In genomic region chr2:174119259-174119658, GRCm38 (mm10) we compare ENCODE assay signal across 17 mouse cellular contexts.
"Had no signal": no experiment of that assay in that cellular context is flagged by ENCODE, and none has a peak within 500 bp of the region (broad histone marks: within the 10 kb centered on the region; RNA-seq: fewer than 3 reads in every experiment).

No protein-coding gene starts in this region.

- H3K4me1 ChIP-seq: liver, embryonic 12.5 days; midbrain, embryonic 13.5 days; midbrain, embryonic 15.5 days; neural tube, embryonic 12.5 days had no signal

- H3K4me3 ChIP-seq: liver, embryonic 12.5 days; midbrain, embryonic 13.5 days; midbrain, embryonic 15.5 days; neural tube, embryonic 12.5 days had no signal

- H3K36me3 ChIP-seq: midbrain, embryonic 15.5 days had no signal

- H3K9ac ChIP-seq: liver, embryonic 12.5 days; liver, embryonic 14.5 days; lung, embryonic 14.5 days; midbrain, embryonic 13.5 days; midbrain, embryonic 15.5 days; neural tube, embryonic 12.5 days had no signal

- H3K27me3 ChIP-seq: liver, embryonic 12.5 days; midbrain, embryonic 13.5 days; midbrain, embryonic 15.5 days; neural tube, embryonic 12.5 days had no signal

- ATAC-seq: liver, embryonic 12.5 days had no signal

- H3K9me3 ChIP-seq: midbrain, embryonic 15.5 days had no signal

- H3K27ac ChIP-seq: liver, embryonic 12.5 days; liver, embryonic 14.5 days; midbrain, embryonic 13.5 days; midbrain, embryonic 15.5 days; neural tube, embryonic 12.5 days had no signal

- DNase-seq: lung, adult 18-20 months; lung, embryonic 14.5 days; lung, postnatal 10 days; retina, postnatal 1 day; right cerebral cortex, adult 18-20 months; right cerebral cortex, postnatal 25 days; right cerebral cortex, postnatal 4 days; spleen, adult 18-20 months; thymus, adult 2 months; thymus, postnatal 25 days; thymus, postnatal 4 days had no signal

- H3K4me2 ChIP-seq: liver, embryonic 12.5 days; lung, embryonic 14.5 days; midbrain, embryonic 11.5 days; midbrain, embryonic 13.5 days; midbrain, embryonic 15.5 days; neural tube, embryonic 12.5 days had no signal
